Mouse (Mus musculus) embryo, embryonic 9.5 days (tissue): Measurements from ENCODE around the gene Hmgn3.
A peak's percentile ranks its signal among the peaks of the same experiment; 100 is the strongest.

ENCODE experiments used
- DNase-seq: peaks from one replicate; pipeline ENCODE4 v3.0.0-alpha.2; 2017; ENCODE audit errors: extremely low spot score

Gene Hmgn3

DNA sequence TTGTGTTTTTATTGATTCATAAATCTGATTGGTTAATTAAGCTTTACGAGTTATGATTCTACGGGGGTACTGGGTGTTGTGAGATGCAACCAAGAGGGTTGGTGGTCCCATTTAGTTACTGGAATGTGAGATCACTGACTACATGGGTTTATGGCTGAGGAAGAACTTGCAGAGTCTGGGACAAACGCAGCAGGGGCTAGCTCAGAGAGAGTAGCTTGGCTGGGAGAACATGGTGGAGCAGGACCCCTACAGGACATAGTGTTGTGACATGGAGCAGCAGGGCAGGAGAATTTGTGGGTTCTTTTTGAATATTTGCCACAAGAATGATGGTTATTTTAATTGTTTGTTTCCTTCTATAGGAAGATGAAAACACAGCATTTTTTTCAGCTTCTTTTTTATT is 45.7 kb downstream of the Hmgn3 start:
- no peak for DNase-seq

DNA sequence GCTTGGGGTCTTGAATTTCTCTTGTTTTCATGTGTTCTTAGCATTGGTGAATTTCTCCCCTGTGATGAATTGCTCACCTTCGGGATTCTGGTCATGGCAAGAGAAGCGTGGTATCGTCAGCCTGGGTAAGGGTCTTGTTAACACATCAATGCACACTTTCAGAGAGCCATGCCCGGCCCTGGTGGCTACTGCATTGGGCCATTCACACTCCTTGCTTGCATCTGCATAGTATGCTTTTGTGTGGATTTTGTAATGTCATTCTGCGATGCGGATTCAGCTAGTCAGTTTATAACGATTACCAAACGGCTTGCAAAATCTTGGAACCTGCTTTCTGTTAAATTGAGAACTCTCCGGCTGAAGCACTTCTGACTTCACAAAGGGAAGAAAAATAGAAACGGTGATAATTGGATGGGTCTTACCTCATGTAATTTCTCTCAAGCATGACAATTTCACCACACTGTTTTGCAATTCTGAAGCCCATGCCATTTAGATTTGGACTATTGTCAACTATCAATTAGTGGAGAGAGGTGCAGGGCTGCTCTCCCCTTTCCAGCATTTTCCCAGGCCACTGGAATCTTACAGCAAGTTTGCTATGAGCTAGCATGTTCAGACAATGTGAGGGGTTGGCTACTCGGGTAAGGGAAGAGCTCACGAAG is 47.7 kb downstream of the Hmgn3 start:
- no peak for DNase-seq

- peak; percentile 2 for DNase-seq
Measured at GRCm38 (mm10) chr9:83097816-83098215, 48.7 kb downstream of the Hmgn3 start.

DNA sequence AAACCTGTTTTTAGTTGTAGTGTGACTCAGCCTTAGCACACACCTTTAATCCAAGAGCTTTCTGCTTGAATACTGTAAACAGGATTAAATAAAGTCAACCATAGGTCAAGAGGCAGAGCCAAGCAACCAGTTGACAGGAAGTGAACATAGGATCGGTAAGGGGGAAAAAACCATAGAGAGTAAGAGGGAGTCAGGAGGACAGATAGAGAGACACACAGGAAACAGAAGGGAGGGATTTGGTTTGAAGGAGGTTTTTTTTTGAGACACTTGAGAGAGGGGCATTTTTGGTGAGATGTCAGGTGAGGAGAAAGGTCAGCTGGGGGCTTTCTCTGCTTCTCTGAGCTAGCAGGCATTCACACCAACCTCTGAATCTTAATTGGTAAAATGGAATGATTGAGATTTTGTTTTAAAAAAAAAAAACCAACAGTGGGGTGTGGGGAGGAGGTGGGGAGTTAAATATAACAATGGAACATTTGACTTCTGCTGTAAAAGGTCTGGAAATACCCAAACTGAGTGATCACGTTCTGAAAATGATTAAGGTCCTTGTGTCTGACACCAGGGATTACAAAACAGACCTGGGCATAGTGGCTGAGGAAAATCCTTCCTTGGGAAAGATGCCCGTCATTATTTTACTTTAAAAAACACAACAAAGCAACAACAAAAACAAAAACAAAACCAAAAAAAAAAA is 51.7 kb downstream of the Hmgn3 start:
- DNase-seq, result no peak

- peak; percentile 27 for DNase-seq
Measured at GRCm38 (mm10) chr9:83083790-83084469, 62.6 kb downstream of the Hmgn3 start.

DNA sequence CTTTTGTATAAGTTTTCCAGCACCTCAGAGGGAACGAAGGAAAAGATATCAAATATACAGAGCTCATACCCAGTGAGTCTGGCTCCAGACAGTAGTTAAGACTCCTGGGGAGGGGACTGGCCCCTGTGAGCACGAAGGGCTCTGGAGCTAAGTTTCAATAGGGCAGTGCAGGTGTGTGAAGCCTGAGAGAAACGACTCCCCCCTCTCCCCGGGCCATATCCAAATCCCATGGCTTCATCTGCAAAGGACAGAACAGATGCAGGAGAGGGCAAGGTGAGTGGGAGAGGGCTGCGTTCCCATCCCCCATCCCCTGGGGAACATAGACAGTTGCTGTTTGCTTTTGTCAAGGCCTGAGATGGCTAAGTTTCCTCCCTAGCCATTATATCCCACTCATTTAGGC is 63.4 kb downstream of the Hmgn3 start:
- peak; percentile 6 for DNase-seq

DNA sequence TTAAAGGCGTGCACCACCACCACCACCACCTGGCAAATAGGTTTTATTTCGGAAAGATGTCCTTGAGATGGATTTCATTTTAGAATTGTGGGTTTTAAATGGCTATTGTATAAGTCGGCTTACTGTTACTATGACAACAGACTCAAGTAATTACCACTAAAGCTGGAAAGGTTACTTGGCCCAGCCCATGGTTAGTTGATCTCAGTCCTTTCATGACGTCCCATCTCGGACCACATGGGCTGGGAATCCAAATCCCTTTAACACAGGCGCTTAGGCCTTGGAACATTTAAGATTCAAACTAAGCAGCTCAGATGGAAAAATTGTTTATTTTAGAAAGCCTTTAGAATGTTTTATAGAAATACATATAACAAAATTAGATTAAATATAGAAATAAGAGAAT is 64.2 kb downstream of the Hmgn3 start:
- DNase-seq, result no peak

DNA sequence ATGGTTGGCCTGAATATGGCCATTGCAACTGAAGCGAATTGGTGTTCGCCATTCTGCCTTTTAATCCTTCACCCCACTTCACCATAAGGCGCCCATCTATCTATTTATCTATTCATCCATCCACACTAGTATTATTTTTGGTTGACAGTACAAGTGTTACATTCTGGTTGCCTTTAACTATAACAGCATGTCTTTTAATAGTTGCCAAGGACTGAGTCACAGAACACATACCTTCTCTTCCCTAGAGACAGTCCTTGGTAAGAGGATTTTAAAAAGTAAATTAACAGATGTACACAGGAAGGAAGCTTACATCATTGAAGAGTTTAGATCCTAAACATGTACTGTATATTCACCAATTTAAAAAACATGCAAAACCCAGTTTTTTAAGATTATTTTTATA is 66.8 kb downstream of the Hmgn3 start:
- no peak for DNase-seq

DNA sequence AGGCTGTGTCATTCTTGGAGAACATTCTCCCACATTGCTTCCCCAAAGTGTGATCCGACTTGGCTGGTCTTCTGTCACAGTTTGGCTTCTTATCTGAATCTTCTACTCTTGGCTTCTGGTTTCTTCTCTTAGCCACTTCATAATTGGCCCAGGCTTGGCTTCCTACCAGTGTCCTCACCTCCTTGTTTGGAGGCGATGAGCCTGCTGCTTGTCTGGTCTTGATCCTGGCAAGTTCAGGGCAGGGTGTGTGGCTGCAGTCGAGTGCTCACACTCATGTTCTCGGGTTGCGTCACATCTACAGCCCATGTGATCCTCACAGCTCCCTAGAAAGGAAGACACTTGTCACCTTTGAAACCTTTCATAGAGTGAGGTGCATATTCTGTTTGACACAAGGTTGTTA is 78.2 kb downstream of the Hmgn3 start:
- no peak for DNase-seq

GRCm38 (mm10) chr9:83061289-83061688 is 85.2 kb downstream of the Hmgn3 start:
- peak; percentile 29 for DNase-seq
